Mouse (Mus musculus) stomach, adult 2 months (tissue): Measurements from ENCODE around the gene Reep6. TPM values are rescaled to one million over a fixed set of nuclear protein-coding genes. Genes with fewer than 3 reads are reported as not detected.

ENCODE experiments used
- polyA plus RNA-seq: library from polyadenylated mRNA; depleted of rRNA; stranded (reverse); fragments of >200 nt; gene quantifications from 2 replicates; pipeline ENCODE4 v1.2.3, GENCODE M21; 2012; rRNA removed

The Reep6 gene
- polyA plus RNA-seq, result 5.4 and 6.8 TPM in 2 replicates

DNA sequence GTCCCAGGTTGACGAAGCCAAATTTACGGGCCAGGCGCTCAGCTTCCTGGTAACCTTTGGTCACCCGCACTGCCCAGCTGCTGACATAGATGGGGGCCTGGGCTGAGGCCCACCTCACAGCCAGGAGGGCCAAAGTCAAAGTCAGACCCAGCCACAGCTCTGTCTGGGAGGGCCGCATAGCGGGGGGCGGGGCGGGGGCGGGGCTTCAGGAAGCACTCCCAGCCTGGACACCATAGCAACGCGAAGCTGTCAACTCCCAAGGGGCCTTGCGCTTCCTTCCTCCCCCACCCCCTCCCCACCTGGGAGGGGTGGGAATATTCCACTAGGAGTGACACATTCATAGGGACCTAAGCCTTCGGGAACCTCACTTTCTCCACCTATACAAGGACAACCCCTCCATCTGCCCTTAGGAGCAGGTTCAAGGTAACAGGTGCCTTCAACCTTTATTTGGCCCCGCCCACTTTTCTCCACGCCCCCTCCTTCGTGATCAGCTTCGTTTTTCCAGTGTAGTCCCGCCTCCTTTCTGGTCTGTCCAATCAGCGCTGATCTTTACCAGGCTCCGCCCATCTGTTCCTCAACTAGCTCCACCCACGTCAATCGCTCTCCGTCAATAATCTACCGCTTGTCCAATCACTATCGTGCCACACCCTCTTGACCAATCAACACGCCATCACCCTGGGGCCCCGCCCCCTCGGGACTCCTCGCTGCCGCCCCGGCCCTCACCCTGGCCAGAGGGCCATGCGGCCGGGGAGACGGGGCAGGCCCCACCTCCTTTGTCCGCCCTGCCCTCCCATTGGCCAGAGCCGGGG is at the start of gene Reep6, which contains the start of gene Pcsk4:
Gene Reep6, plus strand, starts transcription at position 681 of the 809 bp plus-strand sequence.
Gene Pcsk4, minus strand, starts transcription at position 226 of the 809 bp plus-strand sequence.

DNA sequence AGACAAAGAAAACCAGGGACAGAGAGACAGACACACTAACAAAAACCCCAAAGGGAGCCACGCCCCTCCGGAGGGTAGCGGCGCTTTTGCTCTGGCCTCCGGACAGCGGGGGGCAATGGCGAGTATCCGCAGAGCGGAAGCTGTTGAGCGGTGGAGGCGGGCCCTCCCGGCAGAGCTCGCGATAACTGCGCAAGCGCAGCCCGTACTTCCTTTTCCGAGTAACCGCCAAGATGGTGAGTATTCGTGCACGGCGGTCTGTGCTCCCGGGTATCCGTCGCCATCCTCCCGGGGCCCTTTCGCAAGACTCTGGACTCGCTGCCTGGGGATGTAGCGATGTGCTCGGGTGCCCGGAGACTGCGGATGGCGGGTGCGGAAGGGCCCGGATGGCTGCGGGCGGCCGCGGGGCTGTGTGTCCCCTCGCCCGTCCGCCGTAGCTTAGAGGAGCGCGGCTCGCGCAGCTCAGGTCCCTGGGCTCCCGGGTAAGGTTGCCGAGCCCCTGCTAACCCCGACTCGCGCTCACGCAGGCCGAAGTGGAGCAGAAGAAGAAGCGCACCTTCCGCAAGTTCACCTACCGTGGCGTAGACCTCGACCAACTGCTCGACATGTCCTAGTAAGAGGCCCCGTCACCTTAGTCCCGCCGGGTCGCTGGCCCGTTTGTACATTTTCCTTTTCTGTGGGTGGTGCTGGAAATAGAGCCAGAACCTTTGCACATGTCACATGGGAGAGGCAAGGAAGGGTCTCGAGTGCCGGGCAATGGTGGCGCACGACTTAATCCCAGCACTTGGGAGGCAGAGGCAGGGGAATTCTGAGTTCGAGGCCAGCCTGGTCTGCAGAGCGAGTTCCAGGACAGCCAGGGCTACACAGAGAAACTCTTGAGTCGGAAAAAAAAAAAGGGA is 37.3 kb upstream of the Reep6 start, which contains the start of gene Rps15:
Gene Rps15, plus strand, starts transcription at position 203 of the 896 bp plus-strand sequence.

DNA sequence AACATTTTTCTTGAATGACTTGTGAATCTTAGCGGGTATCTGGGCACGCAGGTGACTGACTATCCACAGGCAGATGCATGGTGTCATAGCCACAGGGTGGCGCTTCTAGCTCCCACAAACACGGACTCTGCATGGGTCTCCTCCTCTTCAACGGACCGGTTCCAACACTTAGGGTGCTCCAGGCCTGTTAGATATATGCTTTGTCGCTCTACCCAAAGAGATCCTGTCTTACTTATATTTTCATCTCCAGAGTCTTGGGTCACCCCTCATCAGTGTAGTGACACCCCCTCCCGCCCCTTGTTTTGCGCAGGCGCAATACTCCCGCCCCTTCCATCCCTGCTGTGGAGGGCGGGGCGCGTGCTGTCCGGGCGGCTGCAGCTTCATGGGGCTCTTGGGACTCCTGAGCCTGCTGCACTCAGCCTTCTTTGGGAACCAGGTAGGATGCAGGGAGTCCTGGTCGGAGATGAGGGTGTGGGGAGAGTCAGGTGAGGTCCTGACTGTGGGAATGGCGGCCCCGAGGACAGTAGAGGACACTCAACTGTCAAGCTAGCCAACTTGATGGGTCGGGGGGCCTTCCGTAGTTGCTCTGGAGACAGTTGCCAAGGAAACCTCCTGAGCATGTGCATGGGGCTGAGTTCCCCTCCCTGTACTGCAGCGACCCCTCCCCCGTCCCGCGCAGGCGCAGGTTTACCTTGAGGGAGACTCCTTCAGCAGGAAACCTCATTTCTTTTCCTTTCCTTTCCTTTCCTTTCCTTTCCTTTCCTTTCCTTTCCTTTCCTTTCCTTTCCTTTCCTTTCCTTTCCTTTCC is 33.9 kb upstream of the Reep6 start, which contains the start of gene Apc2:
Gene Apc2, plus strand, starts transcription at position 360 of the 808 bp plus-strand sequence.

DNA sequence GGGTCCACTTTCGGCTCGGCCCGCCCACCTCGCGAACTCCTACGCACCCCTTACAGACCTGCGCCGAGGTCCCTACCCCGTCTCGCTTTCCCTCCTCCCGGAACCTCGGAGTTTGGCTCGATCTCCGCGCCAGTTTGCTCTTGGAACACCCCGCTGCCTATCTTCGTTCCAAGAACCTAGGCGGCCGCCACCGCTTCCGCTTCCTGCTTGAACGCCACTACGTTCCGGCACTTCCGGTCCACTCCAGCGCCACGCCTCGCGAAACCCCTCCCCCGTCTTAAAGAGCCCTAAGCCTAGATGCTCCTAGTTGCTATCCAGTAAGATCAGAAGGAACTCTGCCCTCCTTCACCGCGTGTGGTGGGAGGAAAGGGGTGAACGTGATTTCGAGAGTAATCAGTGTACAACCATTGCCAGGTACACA is 9.4 kb upstream of the Reep6 start, which contains the start of gene 2310011J03Rik:
Gene 2310011J03Rik, minus strand, starts transcription at position 198 of the 421 bp plus-strand sequence.

DNA sequence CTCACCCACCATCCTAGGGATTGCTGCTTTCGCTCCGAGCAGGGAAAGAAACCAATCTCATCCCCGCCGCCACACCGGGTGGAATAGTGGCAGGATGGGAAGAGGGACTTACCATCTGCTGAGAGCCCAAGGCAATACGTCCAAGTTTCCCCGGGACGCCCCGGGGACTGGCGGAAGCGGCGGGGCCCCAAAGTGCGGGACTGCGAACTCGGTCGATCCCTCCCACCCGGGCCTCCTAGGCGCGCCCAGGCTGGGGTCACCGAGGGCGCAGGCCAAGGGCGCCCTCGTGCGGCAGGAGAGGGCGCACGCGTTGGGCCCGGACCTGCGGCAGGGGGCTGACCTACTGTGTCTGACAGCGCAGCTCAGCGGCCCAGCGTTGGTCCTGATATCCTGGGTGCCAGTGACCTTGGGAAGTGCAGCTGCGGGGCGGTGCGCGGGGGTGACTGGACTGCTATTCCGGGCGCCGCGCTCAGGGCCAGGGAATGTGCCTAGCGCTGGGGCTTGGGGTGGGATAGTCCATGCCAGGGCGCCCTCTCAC is 18.6 kb downstream of the Reep6 start, which contains the start of gene Adamtsl5:
Gene Adamtsl5, minus strand, starts transcription at position 169 of the 538 bp plus-strand sequence.

DNA sequence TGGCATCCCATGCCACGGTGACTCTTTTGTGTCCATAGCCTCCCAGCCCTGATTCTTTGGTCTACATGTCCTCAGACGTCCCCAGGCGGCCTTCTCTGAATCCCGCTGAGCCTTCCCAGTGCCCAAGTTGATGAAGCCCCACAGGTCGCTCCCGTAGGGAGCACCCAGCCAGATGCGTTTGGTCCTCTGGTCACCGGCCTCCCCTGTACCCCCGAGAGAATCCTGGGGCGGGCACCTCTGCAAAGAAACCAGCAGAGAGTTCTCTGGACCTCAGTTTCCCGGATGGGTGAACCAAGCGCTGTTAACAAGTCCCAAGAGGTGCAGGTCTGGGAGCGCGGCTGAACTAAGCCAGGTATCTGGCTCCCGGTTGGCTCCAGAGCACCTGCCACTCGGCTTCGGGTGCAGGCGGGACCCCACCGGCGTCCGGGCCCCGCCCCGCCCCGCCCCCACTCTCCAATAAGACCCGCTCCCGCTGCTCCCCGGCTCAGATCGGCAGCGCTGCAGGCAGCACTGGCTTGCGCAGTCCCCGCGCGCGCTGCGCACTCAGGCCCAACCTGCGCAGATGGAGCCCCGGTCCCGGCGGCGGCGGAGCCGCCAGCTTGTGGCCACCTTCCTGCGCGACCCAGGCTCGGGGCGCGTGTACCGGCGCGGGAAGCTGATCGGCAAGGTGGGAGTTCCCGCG is 26.4 kb downstream of the Reep6 start, which contains the start of gene Plk5:
Gene Plk5, plus strand, starts transcription at position 459 of the 682 bp plus-strand sequence.

Other genes starting within 250 kb of the Reep6 start
- gene Sbno2, start 224.4 kb upstream of the Reep6 start, polyA plus RNA-seq, result 25.7 and 25.9 TPM in 2 replicates
- gene Stk11, start 214.2 kb upstream of the Reep6 start, polyA plus RNA-seq, result 89.6 and 104 TPM in 2 replicates
- 2,554 and 5,321 TPM in 2 replicates for gene Atp5d, start 191.3 kb upstream of the Reep6 start, polyA plus RNA-seq
- gene Cbarp, start 189.1 kb upstream of the Reep6 start, polyA plus RNA-seq, result 18.7 and 25.0 TPM in 2 replicates
- 112 and 128 TPM in 2 replicates for gene Midn, start 181.7 kb upstream of the Reep6 start, polyA plus RNA-seq
- gene Cirbp, start 164.0 kb upstream of the Reep6 start, polyA plus RNA-seq, result 45.7 and 52.7 TPM in 2 replicates
- gene 1600002K03Rik, start 157.0 kb upstream of the Reep6 start, polyA plus RNA-seq, result 10.9 TPM in 2 replicates
- 4.5 and 6.8 TPM in 2 replicates for gene Efna2, start 150.5 kb upstream of the Reep6 start, polyA plus RNA-seq
- 11.7 and 16.0 TPM in 2 replicates for gene Mum1, start 103.5 kb upstream of the Reep6 start, polyA plus RNA-seq
- gene Ndufs7, start 80.8 kb upstream of the Reep6 start, polyA plus RNA-seq, result 611 and 945 TPM in 2 replicates
- gene Gamt, start 68.9 kb upstream of the Reep6 start, polyA plus RNA-seq, result 17.6 and 31.4 TPM in 2 replicates
- gene Dazap1, start 68.5 kb upstream of the Reep6 start, polyA plus RNA-seq, result 56.6 and 62.6 TPM in 2 replicates
- 607 and 796 TPM in 2 replicates for gene Rps15, start 37.5 kb upstream of the Reep6 start, polyA plus RNA-seq
- 0.72 and 0.77 TPM in 2 replicates for gene Apc2, start 34.0 kb upstream of the Reep6 start, polyA plus RNA-seq
- gene 2310011J03Rik, start 9.4 kb upstream of the Reep6 start, polyA plus RNA-seq, result 36.0 and 44.8 TPM in 2 replicates
- 5.0 and 5.9 TPM in 2 replicates for gene Pcsk4, start 455 bp upstream of the Reep6 start, polyA plus RNA-seq
- gene Adamtsl5, start 18.5 kb downstream of the Reep6 start, polyA plus RNA-seq, result 19.8 and 25.0 TPM in 2 replicates
- gene Plk5, start 26.5 kb downstream of the Reep6 start, polyA plus RNA-seq, result 0.57 and 0.63 TPM in 2 replicates
- gene Mex3d, start 57.7 kb downstream of the Reep6 start, polyA plus RNA-seq, result 11.5 and 24.4 TPM in 2 replicates
- 66.7 and 84.7 TPM in 2 replicates for gene Mbd3, start 69.6 kb downstream of the Reep6 start, polyA plus RNA-seq
- gene Uqcr11, start 76.9 kb downstream of the Reep6 start, polyA plus RNA-seq, result 1,239 and 1,853 TPM in 2 replicates
- gene Tcf3, start 103.7 kb downstream of the Reep6 start, polyA plus RNA-seq, result 34.4 and 36.4 TPM in 2 replicates
- 1.2 and 1.8 TPM in 2 replicates for gene Onecut3, start 164.9 kb downstream of the Reep6 start, polyA plus RNA-seq
- not detected in 2 replicates for gene Atp8b3, start 209.2 kb downstream of the Reep6 start, polyA plus RNA-seq
- gene Rexo1, start 231.6 kb downstream of the Reep6 start, polyA plus RNA-seq, result 24.4 and 24.8 TPM in 2 replicates
- gene Klf16, start 247.4 kb downstream of the Reep6 start, polyA plus RNA-seq, result 17.2 and 26.0 TPM in 2 replicates